Mouse (Mus musculus) stomach, postnatal 0 days (tissue): ENCODE data around the gene Slc35f1.

ENCODE experiments used
- CTCF ChIP-seq: IDR thresholded peaks from 2 replicates; pipeline ENCODE4 v1.5.1; 2016; ENCODE audit warnings: antibody characterized with exemption, low read depth, mild to moderate bottlenecking, moderate library complexity
- EP300 ChIP-seq: optimal IDR thresholded peaks from 2 replicates; pipeline ENCODE3; 2016; ENCODE audit warnings: antibody characterized with exemption

GRCm38 (mm10) chr10:52923143-52923542, 232.8 kb downstream of the Slc35f1 start:
- no peak for TF ChIP-seq CTCF
- TF ChIP-seq EP300 = no peak
